Mouse (Mus musculus) adrenal gland, adult 18-20 months (tissue): ENCODE results near the gene Vmn1r29. TPM values are rescaled to one million over a fixed set of nuclear protein-coding genes. Genes with fewer than 3 reads are reported as not detected.
"Not testable (repeated sequence)": the region's sequence is repeated elsewhere in the genome, so short reads cannot be mapped to it uniquely, and the experiment has no call there.

Experiments
- DNase-seq, 2 experiments: peaks; one replicate each; pipeline ENCODE4 v3.0.0; 2021 to 2022; ENCODE audit warnings: low spot score in 2 of 2
- long read RNA-seq, 2 experiments: library from polyadenylated mRNA; stranded (forward); transcript quantifications; one replicate each; pipeline ENCODE4 v2.0.0; 2021
- total RNA-seq, 2 experiments: library from RNA; stranded (reverse); gene quantifications; 1 replicate in 1 of 2; 2 replicates in 1 of 2; pipeline ENCODE4 v1.2.3; 2021

Gene Vmn1r29
- total RNA-seq = not detected
- long read RNA-seq, experiment 1 = 0 reads
- long read RNA-seq, experiment 2 = 0 reads

- no peak for DNase-seq
Observed at GRCm38 (mm10) chr6:58301249-58301648, at the start of gene Vmn1r29. Gene Vmn1r29 (plus strand): TSS chr6:58301549.

DNA sequence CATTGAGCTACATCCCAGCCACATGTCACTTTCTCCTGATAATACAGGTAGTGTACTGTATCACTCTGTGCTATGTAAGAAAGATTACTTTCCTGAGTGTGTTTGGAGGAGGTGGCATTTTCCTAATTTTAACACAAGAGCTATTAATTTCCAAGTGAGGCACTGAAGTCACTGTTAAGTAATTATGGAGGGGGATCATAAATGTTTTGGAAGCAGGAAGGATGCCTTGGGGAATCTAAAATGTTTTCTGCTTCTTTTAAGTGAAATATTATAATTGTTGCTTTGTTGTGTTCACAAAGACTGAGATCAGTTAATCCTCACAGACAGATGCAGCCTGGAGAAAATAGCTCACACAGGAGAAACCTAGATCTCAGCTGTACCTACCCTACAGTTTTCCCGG, 39.6 kb upstream of the Vmn1r29 start, which contains the start of gene Vmn1r28:
TSS of gene Vmn1r28 (plus strand) at position 301 of the 400 bp plus-strand sequence.
- DNase-seq = no peak

- not testable (repeated sequence) for DNase-seq
Observed at GRCm38 (mm10) chr6:58279661-58280060, 21.7 kb upstream of the Vmn1r29 start.

DNA sequence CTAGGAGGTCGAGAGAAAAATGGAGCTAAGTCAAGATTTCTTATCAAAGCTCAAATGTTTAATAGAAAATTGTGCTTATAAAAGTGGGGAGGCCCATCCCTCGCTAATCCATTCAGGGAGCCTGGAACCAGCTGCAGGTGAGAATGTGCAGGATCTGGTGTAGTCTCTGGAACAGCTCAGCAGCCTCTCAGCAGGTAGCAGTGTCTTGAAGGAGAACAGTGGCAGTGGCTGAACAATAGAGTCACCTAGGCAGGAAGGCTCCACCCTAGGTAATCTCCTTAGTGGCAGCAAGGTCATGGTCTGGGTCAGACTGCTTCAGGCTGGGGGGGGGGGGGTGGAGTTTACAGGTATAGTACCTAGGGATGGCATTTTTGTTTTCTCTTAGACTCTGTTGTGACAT, 9.1 kb upstream of the Vmn1r29 start:
- no peak for DNase-seq

DNA sequence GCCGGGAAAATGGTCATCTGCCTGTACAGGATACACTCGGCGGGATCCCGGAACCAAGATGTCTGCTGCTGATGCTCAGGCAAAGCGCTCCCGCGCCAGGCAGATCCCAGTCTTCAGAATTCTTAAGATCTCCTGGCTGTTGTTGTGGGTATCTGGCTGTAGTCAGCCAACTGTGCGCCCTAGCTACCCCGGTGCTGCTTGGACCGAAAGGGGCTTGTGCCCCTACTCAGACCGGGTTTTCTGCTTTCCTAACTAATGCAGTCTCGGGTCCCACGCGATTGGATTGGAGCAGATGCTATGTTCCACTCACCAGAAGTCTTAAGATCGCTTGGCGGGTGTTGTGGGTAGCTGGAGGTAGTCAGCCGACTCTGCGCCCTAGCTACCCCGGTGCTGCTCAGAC, 2.8 kb upstream of the Vmn1r29 start:
- DNase-seq = not testable (repeated sequence)

DNA sequence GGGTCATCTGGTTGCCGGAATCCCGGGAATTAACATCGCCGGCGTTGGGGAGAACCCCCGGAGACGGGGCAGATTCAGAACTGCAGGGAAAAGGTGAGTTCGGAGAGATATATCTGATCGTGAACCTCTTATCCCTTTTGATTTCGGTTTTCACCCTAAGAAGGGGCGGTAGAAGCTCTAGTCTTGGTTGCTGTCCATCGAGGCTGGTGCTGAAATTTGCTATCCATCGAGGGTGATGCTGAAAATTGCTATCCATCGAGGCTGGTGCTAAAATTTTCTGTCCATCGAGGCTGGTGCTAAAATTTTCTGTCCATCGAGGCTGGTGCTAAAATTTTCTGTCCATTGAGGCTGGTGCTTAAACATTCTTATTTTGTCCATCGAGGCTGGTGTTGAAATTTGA, 29.3 kb downstream of the Vmn1r29 start:
- DNase-seq = not testable (repeated sequence)

Other genes with a start within 250 kb of the Vmn1r29 start
- not detected for gene Vmn1r27, start 82.7 kb upstream of the Vmn1r29 start, total RNA-seq
- gene Vmn1r28, start 39.5 kb upstream of the Vmn1r29 start, total RNA-seq = not detected
- gene Vmn1r30, start 141.8 kb downstream of the Vmn1r29 start, total RNA-seq = not detected
- not detected for gene Vmn1r31, start 173.8 kb downstream of the Vmn1r29 start, total RNA-seq